Mouse (Mus musculus): ENCODE measurements around the gene Catsper3. TPM values are rescaled to one million over a fixed set of nuclear protein-coding genes. Genes with fewer than 3 reads are reported as not detected.
A peak's percentile ranks its signal among the peaks of the same experiment; 100 is the strongest.

Catsper3 gene
- polyA plus RNA-seq, 1 experiment from 2014 or later: not detected

DNA sequence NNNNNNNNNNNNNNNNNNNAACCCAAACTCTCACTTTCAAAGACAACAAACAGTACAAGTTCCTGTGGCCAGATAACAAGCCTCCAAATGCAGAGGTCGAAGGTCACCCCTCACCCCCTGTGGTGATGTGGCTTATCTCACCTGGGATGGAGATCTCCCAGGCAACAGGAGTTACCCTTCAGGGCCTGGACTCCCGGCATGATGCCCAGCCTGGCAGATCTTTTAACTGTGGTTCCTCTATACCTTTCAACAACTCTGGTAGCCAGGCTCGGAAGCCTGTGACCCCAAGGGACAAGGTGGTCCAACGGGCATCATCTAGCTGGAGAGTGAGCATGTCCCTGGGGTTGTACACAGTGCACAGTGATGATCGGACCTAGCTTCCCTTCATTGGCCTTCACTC lies 38.1 kb downstream of the Catsper3 start:
- WGBS: 51% methylated on average over 5 of the region's 5 CpGs
- H3K4me2 ChIP-seq (ENCODE audit: low read depth, low read length): no peak overlapping the region
- H3K9me3 ChIP-seq (ENCODE audit: control insufficient read depth, low read length): no peaks in the 10 kb centered on the region
- H3K4me3 ChIP-seq (ENCODE audit: low read depth, low read length): no peak overlapping the region
- H3K36me3 ChIP-seq (ENCODE audit: control insufficient read depth, insufficient read depth, low read length): 0 out of 2 replicates have a peak, but pooled peaks cover 7% of the 10 kb centered on the region
- DNase-seq (ENCODE audit: low spot score) (no peak), ATAC-seq (ENCODE audit: low read depth) (no peak)
- H3K4me1 ChIP-seq (ENCODE audit: control insufficient read depth, insufficient read depth, low read length): 0 out of 2 replicates have a peak, but pooled peaks cover 3% of the 10 kb centered on the region
- H3K27ac ChIP-seq (replicated peaks; ENCODE audit: low read depth, low read length): no peak overlapping the region
- no peak overlapping the region for H3K9ac ChIP-seq (ENCODE audit: low read depth, low read length)
- peaks cover 46% of the 10 kb centered on the region for H3K27me3 ChIP-seq (replicated peaks; ENCODE audit: control insufficient read depth, insufficient read depth, low read length)

DNA sequence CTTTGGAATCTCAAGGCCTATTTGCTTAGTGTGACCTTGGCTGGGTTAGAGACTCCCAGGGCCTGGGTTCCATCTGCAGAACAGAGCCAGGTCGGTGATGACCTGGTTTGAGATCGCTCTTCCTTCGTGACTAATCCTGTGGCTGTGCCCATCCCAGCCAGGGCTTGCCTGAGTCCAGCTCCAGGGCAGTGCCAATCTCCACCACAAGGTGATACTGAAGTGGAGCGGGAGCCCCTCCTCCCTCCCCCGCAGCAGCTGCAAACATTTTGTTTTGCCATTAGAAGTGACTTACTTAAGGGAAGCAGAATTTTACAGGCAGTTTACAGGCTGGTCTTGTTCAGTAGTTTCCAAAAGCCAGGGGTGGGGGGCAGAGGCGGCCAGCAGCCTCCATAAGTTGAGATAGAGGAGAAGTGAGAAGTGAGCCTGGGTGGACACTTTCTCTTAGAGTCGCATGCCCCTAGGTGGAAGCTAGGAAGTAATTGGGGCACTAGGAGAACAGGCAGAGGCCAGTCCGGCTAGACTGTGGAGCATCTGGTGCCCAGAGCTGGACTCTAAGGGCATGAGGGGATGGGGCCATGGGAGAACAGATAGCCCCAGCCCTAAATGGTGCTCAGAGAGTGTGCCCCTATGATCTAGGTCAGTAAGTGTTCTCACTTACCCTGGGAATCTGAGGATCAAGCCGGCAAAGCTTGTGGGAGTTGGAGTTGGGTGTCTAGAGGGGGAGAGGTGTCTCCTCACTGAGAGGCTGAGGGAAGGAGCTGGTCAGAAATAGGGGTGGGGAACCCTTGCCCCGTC lies 40.0 kb downstream of the Catsper3 start:
- WGBS: 8% methylated on average over 10 of the region's 10 CpGs
- Histone ChIP-seq H3K4me3 (ENCODE audit: low read depth, low read length) (peak overlapping the region; percentile 35), H3K27me3 (replicated peaks; ENCODE audit: control insufficient read depth, insufficient read depth, low read length) (peaks cover 65% of the 10 kb centered on the region), H3K27ac (replicated peaks; ENCODE audit: low read depth, low read length) (peak overlapping the region; percentile 29; the same call in 1 of the 2 replicates), H3K4me1 (ENCODE audit: control insufficient read depth, insufficient read depth, low read length) (0 out of 2 replicates have a peak, but pooled peaks cover 3% of the 10 kb centered on the region), H3K36me3 (ENCODE audit: control insufficient read depth, insufficient read depth, low read length) (0 out of 2 replicates have a peak, but pooled peaks cover 7% of the 10 kb centered on the region), H3K9ac (ENCODE audit: low read depth, low read length) (peak overlapping the region; percentile 68), H3K4me2 (ENCODE audit: low read depth, low read length) (peak overlapping the region; percentile 54), H3K9me3 (ENCODE audit: control insufficient read depth, low read length) (no peaks in the 10 kb centered on the region)
- DNase-seq (ENCODE audit: low spot score): peak; percentile 54
- ATAC-seq (ENCODE audit: low read depth): no peak

DNA sequence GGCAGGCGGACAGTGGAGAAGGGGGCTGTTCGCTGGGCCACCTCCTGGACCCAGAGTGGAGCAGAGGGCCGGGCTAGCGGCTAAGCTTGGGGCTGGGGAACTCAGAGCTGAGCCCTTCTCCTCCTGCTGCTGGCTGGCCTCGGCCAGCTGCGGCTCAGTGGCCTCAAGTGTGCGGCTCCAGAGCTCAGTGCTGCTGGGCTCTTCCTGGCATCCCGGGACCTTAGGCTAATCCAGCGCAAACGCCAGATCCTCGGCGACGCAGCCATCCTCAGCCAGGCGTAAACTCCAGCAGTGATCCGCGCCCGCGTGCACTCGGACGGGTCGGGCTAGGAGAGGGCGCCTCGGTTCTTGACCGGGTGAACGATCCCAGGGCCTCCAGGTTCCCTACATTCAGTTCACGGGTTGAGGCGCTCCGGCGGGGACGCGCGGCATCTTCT lies 40.9 kb downstream of the Catsper3 start:
- H3K27me3 ChIP-seq (replicated peaks; ENCODE audit: control insufficient read depth, insufficient read depth, low read length): peaks cover 72% of the 10 kb centered on the region
- H3K4me3 ChIP-seq (ENCODE audit: low read depth, low read length): peak overlapping the region; percentile 35
- 9% methylated on average over 25 of the region's 32 CpGs for WGBS
- ATAC-seq (ENCODE audit: low read depth): peak; percentile 25
- peak overlapping the region; percentile 61 for H3K27ac ChIP-seq (replicated peaks; ENCODE audit: low read depth, low read length)
- no peak for DNase-seq (ENCODE audit: low spot score)
- H3K9ac ChIP-seq (ENCODE audit: low read depth, low read length): peak overlapping the region; percentile 68
- H3K4me2 ChIP-seq (ENCODE audit: low read depth, low read length): peak overlapping the region; percentile 54
- H3K36me3 ChIP-seq (ENCODE audit: control insufficient read depth, insufficient read depth, low read length): 0 out of 2 replicates have a peak, but pooled peaks cover 7% of the 10 kb centered on the region
- no peaks in the 10 kb centered on the region for H3K9me3 ChIP-seq (ENCODE audit: control insufficient read depth, low read length)
- H3K4me1 ChIP-seq (ENCODE audit: control insufficient read depth, insufficient read depth, low read length): 0 out of 2 replicates have a peak, but pooled peaks cover 3% of the 10 kb centered on the region

GRCm38 (mm10) chr13:55826008-55826671 lies 41.8 kb downstream of the Catsper3 start:
- Histone ChIP-seq H3K27ac (replicated peaks; ENCODE audit: low read depth, low read length) (peak overlapping the region; percentile 61), H3K4me1 (ENCODE audit: control insufficient read depth, insufficient read depth, low read length) (0 out of 2 replicates have a peak, but pooled peaks cover 3% of the 10 kb centered on the region), H3K9ac (ENCODE audit: low read depth, low read length) (peak overlapping the region; percentile 68), H3K36me3 (ENCODE audit: control insufficient read depth, insufficient read depth, low read length) (0 out of 2 replicates have a peak, but pooled peaks cover 7% of the 10 kb centered on the region), H3K4me3 (ENCODE audit: low read depth, low read length) (peak overlapping the region; percentile 35), H3K4me2 (ENCODE audit: low read depth, low read length) (peak overlapping the region; percentile 54), H3K9me3 (ENCODE audit: control insufficient read depth, low read length) (no peaks in the 10 kb centered on the region), H3K27me3 (replicated peaks; ENCODE audit: control insufficient read depth, insufficient read depth, low read length) (peaks cover 80% of the 10 kb centered on the region)
- DNase-seq (ENCODE audit: low spot score): no peak
- WGBS: 2% methylated on average over 34 of the region's 56 CpGs
- ATAC-seq (ENCODE audit: low read depth): no peak

DNA sequence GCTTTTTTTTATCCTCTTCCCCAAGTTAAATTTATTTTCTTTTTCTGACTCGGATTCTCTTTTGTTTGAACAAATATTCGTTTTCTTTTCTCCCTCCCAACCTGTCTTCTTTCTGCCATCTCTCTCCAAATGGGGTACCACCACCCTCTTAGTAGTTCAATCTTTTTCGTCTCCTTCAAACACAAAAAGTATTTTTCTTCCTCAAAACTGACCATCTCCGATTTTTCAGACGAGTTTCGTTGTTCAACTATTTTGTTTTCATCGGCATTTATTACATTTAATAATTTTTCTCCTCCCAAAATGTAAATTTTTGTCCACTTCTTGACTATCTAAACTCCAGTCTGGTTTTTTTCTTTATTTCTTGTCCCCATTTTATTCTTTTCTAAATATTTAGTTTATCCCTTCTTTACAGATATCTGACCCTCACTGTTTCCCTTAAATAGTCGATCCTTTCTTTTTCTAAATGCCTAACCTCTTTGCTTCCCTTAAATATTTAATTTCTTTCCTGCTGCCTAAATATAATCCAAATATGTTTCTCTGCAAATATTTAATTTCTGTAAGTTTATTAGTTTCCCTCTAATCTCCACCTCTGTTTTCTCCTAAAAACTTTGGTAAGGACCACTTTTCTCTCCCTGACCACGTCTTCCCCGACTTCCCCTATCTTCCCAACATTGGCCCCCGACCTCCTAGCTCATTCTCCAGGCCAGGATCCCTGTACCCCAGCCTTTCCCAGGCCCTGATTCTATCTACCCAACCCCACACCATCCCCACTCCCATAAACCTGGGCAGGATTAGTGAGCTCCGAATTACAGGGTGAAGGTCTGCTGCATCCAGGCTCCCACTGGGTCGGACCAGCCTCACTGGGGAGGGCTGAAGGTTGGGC lies 42.7 kb downstream of the Catsper3 start:
- no peak for ATAC-seq (ENCODE audit: low read depth)
- Histone ChIP-seq H3K9me3 (ENCODE audit: control insufficient read depth, low read length) (no peaks in the 10 kb centered on the region), H3K27ac (replicated peaks; ENCODE audit: low read depth, low read length) (peak overlapping the region; percentile 91), H3K9ac (ENCODE audit: low read depth, low read length) (peak overlapping the region; percentile 68), H3K4me2 (ENCODE audit: low read depth, low read length) (peak overlapping the region; percentile 54), H3K4me1 (ENCODE audit: control insufficient read depth, insufficient read depth, low read length) (0 out of 2 replicates have a peak, but pooled peaks cover 3% of the 10 kb centered on the region), H3K27me3 (replicated peaks; ENCODE audit: control insufficient read depth, insufficient read depth, low read length) (peaks cover 89% of the 10 kb centered on the region), H3K4me3 (ENCODE audit: low read depth, low read length) (peak overlapping the region; percentile 56), H3K36me3 (ENCODE audit: control insufficient read depth, insufficient read depth, low read length) (0 out of 2 replicates have a peak, but pooled peaks cover 7% of the 10 kb centered on the region)
- WGBS: 9% methylated on average over 13 of the region's 13 CpGs
- no peak for DNase-seq (ENCODE audit: low spot score)

DNA sequence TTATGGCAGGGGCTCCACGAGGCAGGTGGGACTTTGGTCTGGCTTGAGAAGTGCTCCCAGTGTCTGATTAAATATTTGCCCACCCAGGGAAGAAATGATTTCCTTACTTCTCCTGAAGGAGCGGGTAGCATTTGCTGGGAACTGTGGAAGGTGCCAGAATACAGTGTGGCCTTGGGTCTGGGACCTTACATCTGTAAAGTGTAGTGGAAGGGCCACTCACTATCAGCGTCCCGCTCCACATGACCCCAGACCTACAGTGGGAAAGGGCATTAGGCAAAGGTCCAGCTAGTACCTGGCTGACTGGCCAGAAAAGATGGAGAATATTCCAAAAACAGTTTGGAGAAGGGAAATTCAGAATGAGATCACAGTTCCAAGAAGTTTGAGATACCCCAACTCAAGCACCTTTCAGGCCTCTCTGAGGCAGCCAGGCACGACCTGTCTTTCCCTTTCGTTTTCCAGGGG lies 43.3 kb downstream of the Catsper3 start:
- DNase-seq (ENCODE audit: low spot score) (no peak), ATAC-seq (ENCODE audit: low read depth) (no peak)
- Histone ChIP-seq H3K4me3 (ENCODE audit: low read depth, low read length) (peak overlapping the region; percentile 56), H3K27me3 (replicated peaks; ENCODE audit: control insufficient read depth, insufficient read depth, low read length) (peaks cover 90% of the 10 kb centered on the region), H3K4me1 (ENCODE audit: control insufficient read depth, insufficient read depth, low read length) (0 out of 2 replicates have a peak, but pooled peaks cover 3% of the 10 kb centered on the region), H3K36me3 (ENCODE audit: control insufficient read depth, insufficient read depth, low read length) (0 out of 2 replicates have a peak, but pooled peaks cover 7% of the 10 kb centered on the region), H3K27ac (replicated peaks; ENCODE audit: low read depth, low read length) (peak overlapping the region; percentile 91), H3K9ac (ENCODE audit: low read depth, low read length) (peak overlapping the region; percentile 65), H3K4me2 (ENCODE audit: low read depth, low read length) (peak overlapping the region; percentile 50), H3K9me3 (ENCODE audit: control insufficient read depth, low read length) (no peaks in the 10 kb centered on the region)
- 5% methylated on average over 6 of the region's 6 CpGs for WGBS

GRCm38 (mm10) chr13:55828141-55829017 lies 44.0 kb downstream of the Catsper3 start:
- H3K4me1 ChIP-seq (ENCODE audit: control insufficient read depth, insufficient read depth, low read length): 0 out of 2 replicates have a peak, but pooled peaks cover 3% of the 10 kb centered on the region
- 2% methylated on average over 49 of the region's 50 CpGs for WGBS

More at GRCm38 (mm10) chr13:55828141-55829017, 44.0 kb downstream of the Catsper3 start:
- no peaks in the 10 kb centered on the region for H3K9me3 ChIP-seq (ENCODE audit: control insufficient read depth, low read length)
- H3K9ac ChIP-seq (ENCODE audit: low read depth, low read length): peak overlapping the region; percentile 65
- no peak for ATAC-seq (ENCODE audit: low read depth)
- peak overlapping the region; percentile 91 for H3K27ac ChIP-seq (replicated peaks; ENCODE audit: low read depth, low read length)
- H3K4me2 ChIP-seq (ENCODE audit: low read depth, low read length): peak overlapping the region; percentile 50
- DNase-seq (ENCODE audit: low spot score): no peak
- H3K27me3 ChIP-seq (replicated peaks; ENCODE audit: control insufficient read depth, insufficient read depth, low read length): peaks cover 91% of the 10 kb centered on the region
- peak overlapping the region; percentile 56 for H3K4me3 ChIP-seq (ENCODE audit: low read depth, low read length)
- H3K36me3 ChIP-seq (ENCODE audit: control insufficient read depth, insufficient read depth, low read length): 0 out of 2 replicates have a peak, but pooled peaks cover 7% of the 10 kb centered on the region

Measured in embryonic facial prominence, embryonic 14.5 days (tissue).